ENCODE assay signal across 31 mouse cellular contexts in genomic region chr2:135869637-135870036, GRCm38 (mm10).
DNase-seq lines count a peak whose midpoint lies in the region; ATAC-seq and TF ChIP-seq lines count a peak whose summit lies in the region.
"Had no signal": no experiment of that assay in that cellular context is flagged by ENCODE, and none has a peak within 500 bp of the region (broad histone marks: within the 10 kb centered on the region; RNA-seq: fewer than 3 reads in every experiment).

No protein-coding gene starts in this region.

- peak; percentile 43 for DNase-seq in heart, adult 11 months
- no peak for DNase-seq in heart, adult 9 months (ENCODE audit: low spot score in 2 of 2)
- peak; percentile 41 for DNase-seq in lung, postnatal 0 days (ENCODE audit: low spot score)
- no peak for DNase-seq in lung, adult 2 months
- DNase-seq in adipocyte (ENCODE audit: low spot score), result peak; percentile 62
- DNase-seq in thymus, postnatal 10 days (ENCODE audit: low spot score in 2 of 2), result no peak
- no peak for DNase-seq in urinary bladder, postnatal 25 days (ENCODE audit: low spot score)
- DNase-seq: adrenal gland, adult 2 months; adrenal gland, postnatal 14 days; adrenal gland, postnatal 36 days; B cell, adult 2 months; cerebellum, adult 11 months; cerebellum, adult 18-20 months; cerebellum, adult 8-10 months; cerebellum, adult 9-11 months; cerebellum, postnatal 14 days; cerebellum, postnatal 36 days; embryo, embryonic 11 days had no signal

- H3K9ac ChIP-seq in lung, postnatal 0 days (replicated peaks; ENCODE audit: low read depth), result no peak overlapping the region
- H3K9ac ChIP-seq: embryonic facial prominence, embryonic 13.5 days; embryonic facial prominence, embryonic 15.5 days; forebrain, embryonic 12.5 days had no signal

- 78% methylated on average over 7 of the region's 7 CpGs for WGBS in lung, postnatal 0 days
- 85% methylated on average over 7 of the region's 7 CpGs for WGBS in lung, adult 2 months

- H3K4me3 ChIP-seq in lung, postnatal 0 days (ENCODE audit: low read depth, low read length), result no peak overlapping the region
- H3K4me3 ChIP-seq in lung, adult 2 months (replicated peaks; ENCODE audit: extremely low read depth, low read depth, low read length), result no peak overlapping the region
- H3K4me3 ChIP-seq: embryonic facial prominence, embryonic 13.5 days; embryonic facial prominence, embryonic 15.5 days; erythroblast, embryonic 14.5 days; forebrain, embryonic 10.5 days; forebrain, embryonic 12.5 days had no signal

- ATAC-seq in lung, postnatal 0 days, result 0 out of 2 replicates have a peak, but pooled peaks have one; percentile 18
- peak; percentile 66 for ATAC-seq in granulocyte monocyte progenitor cell, adult 5-6 weeks (replicated peaks; ENCODE audit: poor library complexity, severe bottlenecking)
- ATAC-seq: activated CD4-positive, CD25-positive, alpha-beta regulatory T cell, adult 4 months; CD4-positive, CD25-positive, alpha-beta regulatory T cell, adult 4 months; forebrain, embryonic 14.5 days; forebrain, embryonic 16.5 days; Patski had no signal

- no peaks in the 10 kb centered on the region for H3K4me1 ChIP-seq in lung, postnatal 0 days (ENCODE audit: insufficient read depth, low read depth, low read length)
- H3K4me1 ChIP-seq in lung, adult 2 months (ENCODE audit: control insufficient read depth, insufficient read depth, low read length), result no peaks in the 10 kb centered on the region; the same call in 1 of the 2 replicates
- H3K4me1 ChIP-seq: forebrain, embryonic 12.5 days had no signal

- TF ChIP-seq POLR2A in lung, adult 2 months (IDR thresholded peaks at IDR 0.05; ENCODE audit: borderline replicate concordance, extremely low read depth, low read depth, low read length), result no peak

- H3K4me2 ChIP-seq in lung, postnatal 0 days (replicated peaks; ENCODE audit: low read depth, low read length), result no peak overlapping the region
- H3K4me2 ChIP-seq: embryonic facial prominence, embryonic 13.5 days; embryonic facial prominence, embryonic 15.5 days; forebrain, embryonic 12.5 days had no signal

- no peaks in the 10 kb centered on the region for H3K36me3 ChIP-seq in lung, postnatal 0 days (ENCODE audit: insufficient read depth, low read length)
- H3K36me3 ChIP-seq: embryonic facial prominence, embryonic 13.5 days; embryonic facial prominence, embryonic 15.5 days; forebrain, embryonic 10.5 days; forebrain, embryonic 12.5 days; G1E had no signal

- no peaks in the 10 kb centered on the region for H3K27me3 ChIP-seq in lung, postnatal 0 days (replicated peaks; ENCODE audit: insufficient read depth, low read length)
- H3K27me3 ChIP-seq: CH12.LX; embryonic facial prominence, embryonic 13.5 days; embryonic facial prominence, embryonic 15.5 days; forebrain, embryonic 12.5 days; Patski had no signal

- TF ChIP-seq EP300 in lung, postnatal 0 days (IDR thresholded peaks at IDR 0.05), result no peak

- no peak for TF ChIP-seq CTCF in lung, postnatal 0 days (IDR thresholded peaks at IDR 0.05)
- no peak for TF ChIP-seq CTCF in lung, adult 2 months (IDR thresholded peaks at IDR 0.05; ENCODE audit: insufficient read depth, low read length)

- H3K9me3 ChIP-seq in lung, postnatal 0 days (ENCODE audit: low read length), result no peaks in the 10 kb centered on the region
- H3K9me3 ChIP-seq: embryonic facial prominence, embryonic 13.5 days; embryonic facial prominence, embryonic 15.5 days; forebrain, embryonic 10.5 days; forebrain, embryonic 12.5 days had no signal

- H3K27ac ChIP-seq in lung, postnatal 0 days (ENCODE audit: low read length), result no peak overlapping the region
- H3K27ac ChIP-seq: embryonic facial prominence, embryonic 13.5 days; embryonic facial prominence, embryonic 15.5 days; forebrain, embryonic 10.5 days; forebrain, embryonic 12.5 days had no signal

Comparison
In these comparisons a context has a peak if more than half of its experiments do, and no peak if none do; other contexts are left out.
1. DNase-seq: peak in heart, adult 11 months (single experiment), lung, postnatal 0 days (single experiment) and adipocyte (single experiment); none in heart, adult 9 months (0 of 2), lung, adult 2 months (single experiment), thymus, postnatal 10 days (0 of 2) and urinary bladder, postnatal 25 days (single experiment).